Mouse (Mus musculus): ENCODE results near the gene Fxr2.
"Not testable (repeated sequence)": the region's sequence is repeated elsewhere in the genome, so short reads cannot be mapped to it uniquely, and the experiment has no call there.

DNA sequence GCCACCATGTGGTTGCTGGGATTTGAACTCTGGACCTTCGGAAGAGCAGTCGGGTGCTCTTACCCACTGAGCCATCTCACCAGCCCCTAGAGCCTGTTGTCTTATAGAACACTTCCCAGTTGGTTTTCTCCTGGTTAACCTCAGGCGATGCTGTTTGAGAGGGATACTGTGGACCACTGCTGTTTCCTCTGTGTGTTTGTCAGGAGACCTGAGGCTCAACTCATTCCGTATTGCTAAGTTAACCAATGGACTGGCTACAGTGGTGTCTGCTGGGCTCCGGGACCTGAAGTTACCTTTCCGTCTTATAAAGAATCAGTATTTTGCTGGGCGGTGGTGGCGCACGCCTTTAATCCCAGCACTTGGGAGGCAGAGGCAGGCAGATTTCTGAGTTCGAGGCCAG is 70.1 kb downstream of the Fxr2 start:
- TF ChIP-seq GATA1, TAL1 (IDR thresholded peaks at IDR 0.05; ENCODE audit: low read length): not testable (repeated sequence)
